Mouse (Mus musculus) Patski (cell line): Measurements from ENCODE around the gene Vps37b. TPM values are rescaled to one million over a fixed set of nuclear protein-coding genes. Genes with fewer than 3 reads are reported as not detected.

ENCODE experiments used
- ATAC-seq: fragments of 100-300 bp; one replicate; pipeline ENCODE4 v1.8.0; 2021
- CTCF ChIA-PET: fragments of 350-600 bp; sonication (Branson Sonifier 250); formaldehyde crosslinking; loops from one replicate; lab custom pipeline; 2022; ENCODE audit warnings: inconsistent platforms; lab: Charles Lee
- POLR2A ChIA-PET: fragments of 350-600 bp; sonication (Branson Sonifier 250); formaldehyde crosslinking; loops from one replicate; lab custom pipeline; 2022; ENCODE audit warnings: antibody characterized with exemption, inconsistent platforms; lab: Charles Lee
- DNase-seq: peaks from one replicate; pipeline ENCODE4 v3.0.0-alpha.2; 2011; ENCODE audit warnings: low read depth, low spot score
- H3K27me3 ChIP-seq: fragments of 371-371 bp; one replicate; pipeline ENCODE4 v1.5.1; 2021
- CTCF ChIP-seq: fragments of 100-300 bp; IDR thresholded peaks from one replicate; pipeline ENCODE4 v1.5.1; 2021
- in situ Hi-C: fragments of 300-500 bp; cut with MboI; formaldehyde crosslinking; loops from 3 replicates; pipeline ENCODE4 v1.11.1; 2018; ENCODE audit warnings: low pct_unique_long_range_greater_than_20kb, mixed read lengths
- polyA plus RNA-seq: library from polyadenylated mRNA; unstranded; gene quantifications from one replicate; pipeline ENCODE4 v1.2.3, GENCODE M21; 2021

Gene Vps37b
- polyA plus RNA-seq, 1 experiment from 2014 or later: 25.5 TPM

GRCm38 (mm10) chr5:124025587-124026441 lies 6.3 kb downstream of the Vps37b start:
- in situ Hi-C loops: no loop called here
- DNase-seq (no peak), ATAC-seq (no peak)
- CTCF ChIA-PET: interaction anchor here (1.0 to 3.1 kb wide), 3 partner anchors 10 to 29 kb away, joined by 3 to 9 read pairs (median 3); no protein-coding TSS in a partner anchor
- TF ChIP-seq CTCF: no peak
- POLR2A ChIA-PET: interaction anchor here (0.7 to 2.7 kb wide), 6 partner anchors 9 to 39 kb away, joined by 3 to 10 read pairs (median 4); no protein-coding TSS in a partner anchor
- H3K27me3 ChIP-seq: no peaks in the 10 kb centered on the region

GRCm38 (mm10) chr5:124025146-124025545 lies 6.9 kb downstream of the Vps37b start:
- in situ Hi-C loops: no loop called here
- no peak for ATAC-seq
- POLR2A ChIA-PET: interaction anchor here (0.7 to 2.6 kb wide), 5 partner anchors 8 to 40 kb away, joined by 3 to 7 read pairs (median 3); no protein-coding TSS in a partner anchor
- no peaks in the 10 kb centered on the region for H3K27me3 ChIP-seq
- no peak for TF ChIP-seq CTCF
- no peak for DNase-seq
- CTCF ChIA-PET: interaction anchor here (1.0 to 3.1 kb wide), 3 partner anchors 10 to 59 kb away, joined by 3 to 9 read pairs (median 4); no protein-coding TSS in a partner anchor

GRCm38 (mm10) chr5:124024677-124025076 lies 7.4 kb downstream of the Vps37b start:
- ChIA-PET CTCF (interaction anchor here (1.3 to 3.1 kb wide), 2 partner anchors 9 to 60 kb away, joined by 4 to 9 read pairs; no protein-coding TSS in a partner anchor), POLR2A (interaction anchor here (1.0 to 2.6 kb wide), 4 partner anchors 12 to 40 kb away, joined by 3 to 7 read pairs (median 4); no protein-coding TSS in a partner anchor)
- ATAC-seq (no peak), DNase-seq (no peak)
- H3K27me3 ChIP-seq: no peaks in the 10 kb centered on the region
- in situ Hi-C loops: no loop called here
- no peak for TF ChIP-seq CTCF

- TF ChIP-seq CTCF: no peak
- ChIA-PET CTCF (interaction anchor here (1.8 to 2.1 kb wide), 2 partner anchors 8 to 62 kb away, joined by 4 to 7 read pairs; no protein-coding TSS in a partner anchor), POLR2A (interaction anchor here (0.6 kb wide), 1 partner anchor 9 kb away, joined by 3 read pairs; no protein-coding TSS in a partner anchor)
- H3K27me3 ChIP-seq: no peaks in the 10 kb centered on the region
- in situ Hi-C loops: no loop called here
- DNase-seq (no peak), ATAC-seq (no peak)
These were observed 9.7 kb downstream of the Vps37b start for GRCm38 (mm10) chr5:124022365-124022764.

GRCm38 (mm10) chr5:124021701-124022100 lies 10.4 kb downstream of the Vps37b start:
- TF ChIP-seq CTCF: no peak
- DNase-seq (no peak), ATAC-seq (no peak)
- in situ Hi-C loops: no loop called here
- ChIA-PET POLR2A (no interaction called here), CTCF (interaction anchor here (1.8 to 2.1 kb wide), 2 partner anchors 9 to 63 kb away, joined by 4 to 7 read pairs; no protein-coding TSS in a partner anchor)
- no peaks in the 10 kb centered on the region for H3K27me3 ChIP-seq

- no peak for ATAC-seq
- CTCF ChIA-PET: interaction anchor here (1.8 to 2.1 kb wide), 2 partner anchors 9 to 64 kb away, joined by 4 to 7 read pairs; no protein-coding TSS in a partner anchor
- no peak for TF ChIP-seq CTCF
- no peaks in the 10 kb centered on the region for H3K27me3 ChIP-seq
- POLR2A ChIA-PET: no interaction called here
- DNase-seq: no peak
- in situ Hi-C loops: no loop called here
These were observed 10.9 kb downstream of the Vps37b start for GRCm38 (mm10) chr5:124021148-124021547.

- H3K27me3 ChIP-seq: no peaks in the 10 kb centered on the region
- ChIA-PET POLR2A (no interaction called here), CTCF (interaction anchor here (0.8 to 1.3 kb wide), 2 partner anchors 8 to 65 kb away, joined by 3 read pairs; no protein-coding TSS in a partner anchor)
- in situ Hi-C loops: no loop called here
- no peak for TF ChIP-seq CTCF
- no peak for ATAC-seq
- DNase-seq: no peak
These were observed 12.5 kb downstream of the Vps37b start for GRCm38 (mm10) chr5:124019348-124020216.

GRCm38 (mm10) chr5:124018651-124019050 lies 13.4 kb downstream of the Vps37b start:
- in situ Hi-C loops: no loop called here
- no peaks in the 10 kb centered on the region for H3K27me3 ChIP-seq
- ChIA-PET POLR2A (interaction anchor here (1.0 kb wide), 1 partner anchor 11 kb away, joined by 3 read pairs; no protein-coding TSS in a partner anchor), CTCF (interaction anchor here (0.8 to 2.2 kb wide), 4 partner anchors 11 to 66 kb away, joined by 3 to 5 read pairs (median 3); no protein-coding TSS in a partner anchor)
- no peak for TF ChIP-seq CTCF
- no peak for ATAC-seq
- no peak for DNase-seq

- ChIA-PET CTCF (interaction anchor here (1.0 to 2.2 kb wide), 3 partner anchors 11 to 55 kb away, joined by 3 to 5 read pairs (median 3); no protein-coding TSS in a partner anchor), POLR2A (interaction anchor here (1.0 kb wide), 1 partner anchor 11 kb away, joined by 3 read pairs; no protein-coding TSS in a partner anchor)
- DNase-seq (no peak), ATAC-seq (no peak)
- TF ChIP-seq CTCF: no peak
- in situ Hi-C loops: no loop called here
- no peaks in the 10 kb centered on the region for H3K27me3 ChIP-seq
These were observed 14.1 kb downstream of the Vps37b start for GRCm38 (mm10) chr5:124017941-124018340.
